Mouse (Mus musculus) lung, adult 2 months (tissue): ENCODE measurements around the gene Zbtb48.

Experiments used
- CTCF ChIP-seq: fragments of 200-500 bp; IDR thresholded peaks from 2 replicates; pipeline ENCODE4 v1.5.1; 2011; ENCODE audit warnings: mild to moderate bottlenecking, low read length, control low read depth; ENCODE audit not compliant: insufficient read depth
- POLR2A ChIP-seq: fragments of 200-500 bp; IDR thresholded peaks from 2 replicates; pipeline ENCODE4 v1.6.1; 2011; ENCODE audit warnings: low read depth, mild to moderate bottlenecking, control low read depth, low read length, borderline replicate concordance; ENCODE audit errors: extremely low read depth

DNA sequence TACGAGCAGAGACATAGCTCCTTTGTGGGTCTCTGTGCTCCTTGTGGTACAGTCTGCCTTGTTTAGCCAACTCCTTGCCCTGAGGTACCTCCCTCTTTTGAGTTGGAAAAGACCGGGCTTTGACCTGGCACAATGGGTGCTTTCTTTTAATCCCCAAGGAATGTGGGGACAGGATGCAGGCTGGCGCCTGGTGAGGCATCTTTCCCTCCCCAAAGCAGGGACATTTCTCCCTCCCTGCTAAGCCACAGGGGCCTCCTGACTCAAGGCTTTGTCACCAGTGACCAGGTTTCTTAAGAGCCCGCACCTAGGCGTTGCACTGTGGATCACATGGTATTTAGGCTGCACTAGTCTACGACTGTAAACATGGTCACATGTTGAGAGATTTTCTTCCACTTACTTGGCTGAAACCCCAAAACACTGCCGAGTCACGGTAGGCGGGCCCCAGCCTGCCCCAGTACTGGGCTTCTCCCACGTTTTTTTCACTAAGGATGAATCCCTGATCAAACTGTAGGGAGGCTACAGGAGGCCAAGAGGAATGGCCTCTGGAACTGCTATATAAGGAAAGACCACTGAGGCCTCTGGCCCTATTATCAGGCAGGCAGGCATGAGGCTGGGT is 17.3 kb downstream of the Zbtb48 start:
- TF ChIP-seq CTCF (no peak), POLR2A (peak; percentile 61; the same call in 1 of the 2 replicates)
